In the genomic region with DNA sequence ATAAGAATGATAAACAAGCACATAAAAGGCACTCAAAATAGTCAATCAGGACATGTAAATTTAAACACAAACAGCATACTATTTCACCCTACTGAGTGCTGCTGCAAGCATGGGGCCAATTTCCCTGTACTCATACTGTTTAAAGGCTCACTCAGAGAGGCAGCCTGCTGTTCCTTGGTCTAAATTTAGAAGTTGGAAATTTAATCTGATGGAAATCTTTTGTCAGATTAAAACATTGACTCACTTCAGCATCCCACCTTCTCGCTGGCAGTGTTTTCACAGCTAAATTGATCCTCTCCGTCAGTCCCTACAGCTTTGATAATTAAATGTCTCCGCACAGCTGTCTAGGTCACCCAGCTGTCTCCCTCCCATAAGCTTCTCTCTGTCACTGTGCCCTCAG, we compare ENCODE assay signal across 12 mouse cellular contexts.
DNase-seq lines count a peak whose midpoint lies in the region; TF ChIP-seq lines count a peak whose summit lies in the region.
"Had no signal": no experiment of that assay in that cellular context is flagged by ENCODE, and none has a peak within 500 bp of the region (broad histone marks: within the 10 kb centered on the region; RNA-seq: fewer than 3 reads in every experiment).

No protein-coding gene starts in this region.

- TF ChIP-seq POLR2A in brain, embryonic 14.5 days (IDR thresholded peaks at IDR 0.05; ENCODE audit: borderline replicate concordance, extremely low read depth, insufficient read depth, insufficient read length, poor library complexity, severe bottlenecking): no peak

- DNase-seq in layer of hippocampus, adult 11-12 months (ENCODE audit: low spot score): peak; percentile 14
- DNase-seq in layer of hippocampus, postnatal 25 days (ENCODE audit: extremely low spot score in 1 of 2, low spot score in 1 of 2): no peak
- DNase-seq in brain, embryonic 14.5 days (ENCODE audit: low read depth): peak; percentile 4
- DNase-seq in layer of hippocampus, adult 9-11 months: peak; percentile 37
- peak; percentile 20 to 36 for DNase-seq in right cerebral cortex, postnatal 10 days (ENCODE audit: low spot score in 2 of 2)
- DNase-seq in heart, adult 8-10 months (ENCODE audit: low spot score): no peak
- DNase-seq in urinary bladder, postnatal 4 days (ENCODE audit: low spot score in 2 of 2): no peak
- no peak for DNase-seq in heart, adult 18-20 months
- DNase-seq: cerebellum, adult 11 months; cerebellum, postnatal 36 days; heart, postnatal 14 days; lung, adult 18-20 months had no signal

- TF ChIP-seq CTCF in brain, embryonic 14.5 days (IDR thresholded peaks at IDR 0.05; ENCODE audit: borderline replicate concordance, extremely low read depth, insufficient read depth, insufficient read length): no peak

Comparison
In these comparisons a context has a peak if more than half of its experiments do, and no peak if none do; other contexts are left out.
1. DNase-seq: peak in layer of hippocampus, adult 11-12 months (single experiment), brain, embryonic 14.5 days (single experiment), layer of hippocampus, adult 9-11 months (single experiment) and right cerebral cortex, postnatal 10 days (2 of 2); none in layer of hippocampus, postnatal 25 days (0 of 2), heart, adult 8-10 months (single experiment), urinary bladder, postnatal 4 days (0 of 2) and heart, adult 18-20 months (0 of 2).